14 mouse cellular contexts compared by ENCODE assay signal in the genomic region with DNA sequence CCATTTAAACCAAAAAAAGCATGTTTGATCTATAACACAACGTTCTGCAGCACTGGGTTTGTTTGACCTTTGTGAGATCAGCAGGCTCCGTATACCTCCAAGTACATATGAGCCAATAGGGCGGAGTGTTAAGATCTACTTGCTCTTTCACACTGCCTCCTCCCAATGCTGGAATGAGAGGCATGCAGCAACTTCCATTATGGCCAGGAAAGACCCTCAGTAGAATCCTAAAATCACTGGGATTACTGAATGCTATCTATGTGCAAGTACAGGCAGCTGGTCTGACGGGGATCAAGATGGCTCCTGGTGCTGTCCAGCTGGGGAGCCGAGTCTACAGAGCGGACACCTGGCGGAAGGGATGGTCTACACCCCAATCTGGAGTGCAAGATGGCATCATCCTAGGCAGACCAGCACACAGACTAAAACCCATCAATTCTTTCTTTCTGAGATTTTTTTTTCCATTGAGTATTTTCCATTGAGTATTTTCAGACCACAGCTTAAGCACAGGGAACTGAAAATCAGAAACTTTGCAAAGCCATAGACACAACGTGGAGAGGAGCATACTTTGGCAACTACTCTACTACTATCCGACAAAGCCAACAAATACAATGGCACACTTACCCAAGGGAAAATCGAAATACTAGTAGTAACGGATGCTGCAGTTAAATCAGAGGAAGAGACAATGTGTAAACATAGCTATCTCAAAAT.
"Had no signal": no experiment of that assay in that cellular context is flagged by ENCODE, and none has a peak within 500 bp of the region (broad histone marks: within the 10 kb centered on the region; RNA-seq: fewer than 3 reads in every experiment).

No protein-coding gene starts in this region.

- DNase-seq: kidney, postnatal 36 days; layer of hippocampus, adult 9-11 months; layer of hippocampus, postnatal 36 days; liver; lung, adult 2 months; lung, postnatal 36 days; thymus, adult 18-20 months; thymus, postnatal 25 days had no signal

- H3K4me3 ChIP-seq: limb, embryonic 12.5 days; liver, embryonic 15.5 days; midbrain, embryonic 15.5 days; neural tube, embryonic 12.5 days had no signal

- H3K36me3 ChIP-seq: midbrain, embryonic 15.5 days had no signal

- ATAC-seq: lung, postnatal 0 days; midbrain, embryonic 15.5 days had no signal

- H3K9ac ChIP-seq: limb, embryonic 12.5 days; liver, embryonic 15.5 days; midbrain, embryonic 15.5 days; neural tube, embryonic 12.5 days had no signal

- H3K27ac ChIP-seq: kidney, postnatal 0 days; limb, embryonic 12.5 days; liver, embryonic 15.5 days; midbrain, embryonic 15.5 days; neural tube, embryonic 12.5 days had no signal

- H3K27me3 ChIP-seq: liver, embryonic 15.5 days; midbrain, embryonic 15.5 days; neural tube, embryonic 12.5 days had no signal

- H3K9me3 ChIP-seq: limb, embryonic 12.5 days; liver, embryonic 15.5 days; midbrain, embryonic 15.5 days; neural tube, embryonic 12.5 days had no signal

- H3K4me1 ChIP-seq: limb, embryonic 12.5 days; neural tube, embryonic 12.5 days had no signal

- H3K4me2 ChIP-seq: limb, embryonic 12.5 days; liver, embryonic 15.5 days; midbrain, embryonic 15.5 days; neural tube, embryonic 12.5 days had no signal
